Mouse (Mus musculus) stomach, embryonic 16.5 days (tissue): ENCODE results near the gene Ehmt2. TPM values are rescaled to one million over a fixed set of nuclear protein-coding genes. Genes with fewer than 3 reads are reported as not detected.

Experiments used
- ATAC-seq: fragments of 200-750 bp; cut with Nextera tagmentation; 2 replicates; pipeline ENCODE4 v1.8.0; 2017; ENCODE audit warnings: moderate number of reproducible peaks, moderate TSS enrichment; ENCODE audit not compliant: insufficient read depth, low FRiP score
- H3K27ac ChIP-seq: fragments of 300-500 bp; sonication (generic); 2 replicates; pipeline ENCODE4 v1.5.1; 2014; ENCODE audit warnings: low read length
- H3K27me3 ChIP-seq: fragments of 300-500 bp; sonication (generic); 2 replicates; pipeline ENCODE4 v1.6.1; 2014; ENCODE audit warnings: low read length, control low read depth, mixed read lengths; ENCODE audit not compliant: control insufficient read depth, insufficient read depth
- H3K36me3 ChIP-seq: fragments of 300-500 bp; sonication (generic); 2 replicates; pipeline ENCODE4 v1.6.1; 2014; ENCODE audit warnings: low read length; ENCODE audit not compliant: control insufficient read depth, insufficient read depth
- H3K4me1 ChIP-seq: fragments of 300-500 bp; sonication (generic); 2 replicates; pipeline ENCODE4 v1.6.1; 2014; ENCODE audit warnings: low read length, control low read depth, mixed read lengths; ENCODE audit not compliant: control insufficient read depth, insufficient read depth
- H3K4me2 ChIP-seq: fragments of 300-500 bp; sonication (generic); 2 replicates; pipeline ENCODE4 v1.6.1; 2014; ENCODE audit warnings: low read depth, low read length, mixed read lengths
- H3K4me3 ChIP-seq: fragments of 300-500 bp; sonication (generic); replicated peaks from 2 replicates; pipeline ENCODE4 v1.5.1; 2014; ENCODE audit warnings: mild to moderate bottlenecking, low read length
- H3K9ac ChIP-seq: fragments of 300-500 bp; sonication (generic); 2 replicates; pipeline ENCODE4 v1.6.1; 2014; ENCODE audit warnings: low read length
- H3K9me3 ChIP-seq: fragments of 300-500 bp; sonication (generic); replicated peaks from 2 replicates; pipeline ENCODE4 v1.6.1; 2016; ENCODE audit warnings: low read length, control low read depth; ENCODE audit not compliant: control insufficient read depth
- WGBS: fragments of 180-500 bp; shearing (Covaris S2); extraction: QIAGEN DNeasy Blood & Tissue Kit; methylation state at CpG from one replicate; pipeline ENCODE4 v1.1.7; 2014; 5-methylcytosine and 5-hydroxymethylcytosine counted together
- polyA plus RNA-seq: library from polyadenylated mRNA; unstranded; fragments of >200 nt; fragmentation: Nextera tagmentation; extraction: Ambion mirVana; gene quantifications from 2 replicates; pipeline ENCODE4 v1.2.1, GENCODE M21; 2015

Ehmt2 gene
- polyA plus RNA-seq, 1 experiment from 2014 or later: 61.0 TPM

- peaks cover 5% of the 10 kb centered on the region for H3K4me1 ChIP-seq
- WGBS: 86% methylated on average over 10 of the region's 10 CpGs
- no peaks in the 10 kb centered on the region for H3K27me3 ChIP-seq
- H3K27ac ChIP-seq: no peak overlapping the region
- peaks cover 58% of the 10 kb centered on the region for H3K36me3 ChIP-seq
- no peaks in the 10 kb centered on the region for H3K9me3 ChIP-seq
- no peak overlapping the region for H3K4me2 ChIP-seq
- H3K4me3 ChIP-seq: no peak overlapping the region
- H3K9ac ChIP-seq: no peak overlapping the region
- no peak for ATAC-seq
Observed at GRCm38 (mm10) chr17:34910982-34911381, 12.7 kb downstream of the Ehmt2 start.

- Histone ChIP-seq H3K27me3 (no peaks in the 10 kb centered on the region), H3K36me3 (peaks cover 49% of the 10 kb centered on the region), H3K4me2 (no peak overlapping the region), H3K4me3 (no peak overlapping the region), H3K27ac (no peak overlapping the region), H3K4me1 (peaks cover 5% of the 10 kb centered on the region), H3K9me3 (no peaks in the 10 kb centered on the region), H3K9ac (no peak overlapping the region)
- whole genome bisulfite sequencing: 44% methylated on average over 5 of the region's 5 CpGs
- peak; percentile 47; the same call in 1 of the 2 replicates for ATAC-seq
Observed at GRCm38 (mm10) chr17:34911945-34912351, 13.7 kb downstream of the Ehmt2 start.

DNA sequence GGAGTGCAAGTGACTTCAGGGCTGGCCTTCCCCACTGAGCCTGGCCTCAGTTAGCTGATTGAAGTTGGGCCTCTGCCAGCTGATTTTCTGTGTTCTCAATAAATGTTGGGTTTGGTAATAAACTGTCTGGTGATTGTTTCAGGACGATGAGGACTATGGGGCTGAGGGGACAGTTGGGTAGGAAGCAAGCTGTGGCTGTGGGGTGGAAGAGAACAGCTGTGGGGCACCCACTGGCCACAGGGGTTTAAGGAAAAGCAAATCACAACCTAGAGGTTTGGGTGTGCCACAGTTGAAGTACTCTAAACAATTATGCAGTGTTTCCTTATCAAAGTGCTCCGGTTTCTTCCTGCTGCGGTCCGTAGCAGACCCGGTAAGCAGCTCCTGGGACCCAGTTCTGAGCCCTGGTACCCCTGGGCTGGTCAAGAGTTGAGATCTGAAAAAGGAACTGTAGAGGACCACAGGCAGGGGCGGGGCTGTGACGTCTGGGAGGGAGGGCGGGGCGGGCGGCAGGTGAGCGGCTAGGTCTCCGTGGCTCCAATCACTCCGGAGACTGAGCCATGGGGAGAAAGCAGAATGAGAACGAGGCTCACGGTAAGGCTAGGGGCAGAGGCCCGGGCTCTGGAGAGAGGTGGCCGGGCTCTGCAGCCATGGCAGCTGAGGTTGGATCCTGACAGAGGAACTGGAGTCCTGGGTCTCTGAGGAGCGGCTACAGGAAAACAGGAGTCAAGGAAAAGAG is 15.8 kb downstream of the Ehmt2 start, which contains the start of gene Slc44a4:
Slc44a4 (plus strand) TSS at position 537 of the 736 bp plus-strand sequence.
- Histone ChIP-seq H3K4me1 (peaks cover 5% of the 10 kb centered on the region), H3K9me3 (no peaks in the 10 kb centered on the region), H3K27me3 (no peaks in the 10 kb centered on the region), H3K9ac (peak within 1 kb of the TSS; percentile 62), H3K27ac (peak within 1 kb of the TSS; percentile 79), H3K36me3 (peaks cover 33% of the 10 kb centered on the region), H3K4me3 (peak within 1 kb of the TSS; percentile 34), H3K4me2 (peak within 1 kb of the TSS; percentile 44)
- 25% methylated on average over 18 of the region's 18 CpGs for WGBS
- ATAC-seq: 0 out of 2 replicates have a peak, but pooled peaks have one; percentile 30

- peak overlapping the region; percentile 34 for H3K4me3 ChIP-seq
- H3K27me3 ChIP-seq: no peaks in the 10 kb centered on the region
- WGBS: 17% methylated on average over 11 of the region's 11 CpGs
- H3K4me1 ChIP-seq: peaks cover 5% of the 10 kb centered on the region
- peak overlapping the region; percentile 79; the same call in 1 of the 2 replicates for H3K27ac ChIP-seq
- H3K4me2 ChIP-seq: peak overlapping the region; percentile 44
- no peaks in the 10 kb centered on the region for H3K9me3 ChIP-seq
- H3K9ac ChIP-seq: peak overlapping the region; percentile 62
- peak; percentile 72; the same call in 1 of the 2 replicates for ATAC-seq
- peaks cover 24% of the 10 kb centered on the region for H3K36me3 ChIP-seq
Observed at GRCm38 (mm10) chr17:34915410-34915831, 17.2 kb downstream of the Ehmt2 start.

GRCm38 (mm10) chr17:34916316-34916715 is 18.0 kb downstream of the Ehmt2 start:
- WGBS: 88% methylated on average over 5 of the region's 5 CpGs
- peaks cover 5% of the 10 kb centered on the region for H3K4me1 ChIP-seq
- H3K36me3 ChIP-seq: peaks cover 18% of the 10 kb centered on the region
- H3K9ac ChIP-seq: no peak overlapping the region
- no peak overlapping the region for H3K4me3 ChIP-seq
- no peak overlapping the region for H3K27ac ChIP-seq
- H3K27me3 ChIP-seq: no peaks in the 10 kb centered on the region
- no peak overlapping the region for H3K4me2 ChIP-seq
- ATAC-seq: no peak
- H3K9me3 ChIP-seq: no peaks in the 10 kb centered on the region

GRCm38 (mm10) chr17:34917188-34917587 is 18.9 kb downstream of the Ehmt2 start:
- no peak for ATAC-seq
- Histone ChIP-seq H3K36me3 (peaks cover 15% of the 10 kb centered on the region), H3K4me2 (no peak overlapping the region), H3K27me3 (no peaks in the 10 kb centered on the region), H3K9ac (no peak overlapping the region), H3K9me3 (no peaks in the 10 kb centered on the region), H3K4me3 (no peak overlapping the region), H3K4me1 (peaks cover 5% of the 10 kb centered on the region), H3K27ac (no peak overlapping the region)
- WGBS: 72% methylated on average over 9 of the region's 9 CpGs

DNA sequence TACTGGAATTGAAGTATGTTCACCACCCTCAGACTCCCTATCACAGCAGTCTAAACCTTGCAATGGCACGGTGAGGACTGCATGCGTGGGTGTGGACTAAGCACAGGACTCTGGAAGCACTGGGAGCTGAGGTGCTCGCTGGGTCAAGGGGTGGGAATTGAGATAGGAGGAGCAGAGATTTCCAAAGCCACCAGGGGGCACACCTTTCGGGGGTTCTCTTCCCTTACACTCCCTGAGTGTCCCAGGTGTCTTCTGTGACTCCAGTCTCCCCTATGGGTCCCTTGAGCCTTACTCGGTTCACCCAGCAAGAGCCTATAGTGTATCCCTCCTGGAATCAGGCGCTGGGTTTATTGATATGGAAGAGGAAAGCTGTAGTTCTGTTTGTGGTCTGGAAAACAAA is 24.7 kb downstream of the Ehmt2 start:
- Histone ChIP-seq H3K4me3 (no peak overlapping the region), H3K9ac (no peak overlapping the region), H3K4me1 (no peaks in the 10 kb centered on the region), H3K36me3 (no peaks in the 10 kb centered on the region), H3K27me3 (no peaks in the 10 kb centered on the region), H3K27ac (no peak overlapping the region), H3K9me3 (no peaks in the 10 kb centered on the region), H3K4me2 (no peak overlapping the region)
- WGBS: 43% methylated on average over 6 of the region's 6 CpGs
- no peak for ATAC-seq

DNA sequence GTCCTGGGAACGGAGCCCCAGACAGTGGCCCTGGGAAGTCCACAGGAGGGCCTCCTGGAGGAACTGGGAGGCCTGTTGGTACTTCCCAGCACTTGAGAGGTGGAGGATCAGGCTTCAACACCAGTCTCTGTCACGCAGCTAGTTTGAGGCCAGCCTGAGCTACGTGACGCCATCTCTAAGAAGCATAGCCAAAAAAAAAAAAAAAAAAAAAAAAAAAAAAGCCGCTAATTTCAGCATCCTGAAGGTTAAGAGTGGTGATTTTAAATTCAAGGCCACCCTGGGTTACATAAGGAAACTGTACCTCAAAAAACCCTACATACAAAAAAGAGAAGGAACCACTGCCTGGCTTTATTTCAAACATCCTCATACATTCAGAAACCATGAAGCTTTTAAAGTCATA is 26.0 kb downstream of the Ehmt2 start:
- Histone ChIP-seq H3K4me2 (no peak overlapping the region), H3K27me3 (no peaks in the 10 kb centered on the region), H3K9me3 (no peaks in the 10 kb centered on the region), H3K27ac (no peak overlapping the region), H3K36me3 (no peaks in the 10 kb centered on the region), H3K4me3 (no peak overlapping the region), H3K9ac (no peak overlapping the region), H3K4me1 (no peaks in the 10 kb centered on the region)
- 69% methylated on average over 5 of the region's 5 CpGs for WGBS
- ATAC-seq: no peak

DNA sequence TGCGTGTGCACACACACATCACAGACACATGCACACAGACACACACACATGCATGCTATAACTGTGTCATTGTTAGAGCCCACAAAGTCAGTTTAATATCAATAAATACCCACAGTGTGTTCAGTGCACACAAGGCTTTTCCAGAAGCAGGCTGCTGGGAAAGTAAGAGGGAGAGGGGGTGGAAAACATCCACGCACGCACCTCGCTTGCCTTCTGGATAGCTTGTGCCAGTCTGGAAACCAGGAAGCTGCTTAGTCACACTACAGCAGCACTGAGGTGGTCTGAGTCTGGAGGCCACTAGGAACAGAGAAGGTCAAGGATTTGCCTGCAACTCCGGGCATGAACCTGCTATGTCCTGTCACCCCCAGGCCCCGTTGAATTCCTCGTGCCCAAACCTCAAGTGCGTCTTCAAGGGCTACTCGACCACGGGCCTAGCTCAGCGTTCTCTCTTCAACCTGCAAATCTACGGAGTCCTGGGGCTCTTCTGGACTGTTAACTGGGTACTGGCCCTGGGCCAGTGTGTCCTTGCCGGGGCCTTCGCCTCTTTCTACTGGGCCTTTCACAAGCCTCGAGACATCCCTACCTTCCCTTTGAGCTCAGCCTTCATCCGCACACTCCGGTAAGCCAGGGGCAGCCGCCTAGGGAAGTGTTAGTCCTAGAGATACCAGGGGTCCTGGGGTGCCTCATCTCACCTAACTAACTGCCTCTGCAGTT is 29.2 kb downstream of the Ehmt2 start:
- Histone ChIP-seq H3K9me3 (no peaks in the 10 kb centered on the region), H3K9ac (no peak overlapping the region), H3K27ac (no peak overlapping the region), H3K4me3 (no peak overlapping the region), H3K4me1 (peaks cover 7% of the 10 kb centered on the region), H3K36me3 (no peaks in the 10 kb centered on the region), H3K4me2 (no peak overlapping the region), H3K27me3 (no peaks in the 10 kb centered on the region)
- ATAC-seq: no peak
- 84% methylated on average over 18 of the region's 18 CpGs for WGBS
